Mouse (Mus musculus) E14TG2a.4 (cell line): ENCODE measurements around the gene Tbcb.
"Not testable (repeated sequence)": the region's sequence is repeated elsewhere in the genome, so short reads cannot be mapped to it uniquely, and the experiment has no call there.

Experiments used
- H3K27me3 ChIP-seq: 2 replicates; pipeline ENCODE4 v1.6.1; 2014; ENCODE audit warnings: low read length, control low read depth; ENCODE audit not compliant: insufficient read depth
- H3K36me3 ChIP-seq: 2 replicates; pipeline ENCODE4 v1.6.1; 2014; ENCODE audit warnings: low read length, control low read depth; ENCODE audit not compliant: insufficient read depth
- H3K4me1 ChIP-seq: replicated peaks from 2 replicates; pipeline ENCODE4 v1.6.1; 2014; ENCODE audit warnings: low read depth, low read length, control low read depth
- H3K4me3 ChIP-seq: replicated peaks from 2 replicates; pipeline ENCODE4 v1.5.1; 2014; ENCODE audit warnings: mild to moderate bottlenecking, low read length
- H3K9me3 ChIP-seq: 2 replicates; pipeline ENCODE4 v1.6.1; 2014; ENCODE audit warnings: low read length, control low read depth
- CTCF ChIP-seq: conservative IDR thresholded peaks from 2 replicates; pipeline ENCODE4 v1.5.1; 2014; ENCODE audit warnings: low read length
- NANOG ChIP-seq: IDR thresholded peaks from 2 replicates; pipeline ENCODE4 v1.6.1; 2014; ENCODE audit warnings: borderline replicate concordance, low read length, mixed read lengths
- POU5F1 ChIP-seq: IDR thresholded peaks from 2 replicates; pipeline ENCODE4 v1.6.1; 2014; ENCODE audit warnings: low read length, borderline replicate concordance

The Tbcb gene

GRCm38 (mm10) chr7:30219293-30220007 is 12.6 kb downstream of the Tbcb start:
- Histone ChIP-seq H3K27me3 (no peaks in the 10 kb centered on the region), H3K4me1 (peaks cover 34% of the 10 kb centered on the region), H3K36me3 (peaks cover 14% of the 10 kb centered on the region), H3K4me3 (peak overlapping the region; percentile 75), H3K9me3 (peaks cover 3% of the 10 kb centered on the region)
- TF ChIP-seq CTCF, result no peak
- no peak for TF ChIP-seq POU5F1
- TF ChIP-seq NANOG, result no peak

- peaks cover 5% of the 10 kb centered on the region; the same call in 1 of the 2 replicates for H3K36me3 ChIP-seq
- H3K27me3 ChIP-seq, result no peaks in the 10 kb centered on the region
- TF ChIP-seq POU5F1, result no peak
- no peak for TF ChIP-seq NANOG
- no peak for TF ChIP-seq CTCF
- H3K4me1 ChIP-seq, result peaks cover 28% of the 10 kb centered on the region
- no peak overlapping the region for H3K4me3 ChIP-seq
- peaks cover 25% of the 10 kb centered on the region for H3K9me3 ChIP-seq
These were observed 14.8 kb downstream of the Tbcb start for GRCm38 (mm10) chr7:30217277-30217676.

GRCm38 (mm10) chr7:30216723-30217151 is 15.3 kb downstream of the Tbcb start:
- H3K27me3 ChIP-seq, result no peaks in the 10 kb centered on the region
- H3K4me3 ChIP-seq, result no peak overlapping the region
- peaks cover 5% of the 10 kb centered on the region; the same call in 1 of the 2 replicates for H3K36me3 ChIP-seq
- TF ChIP-seq NANOG, result no peak
- peak; percentile 54 for TF ChIP-seq CTCF
- H3K4me1 ChIP-seq, result peaks cover 28% of the 10 kb centered on the region
- H3K9me3 ChIP-seq, result peaks cover 30% of the 10 kb centered on the region

- H3K9me3 ChIP-seq, result peaks cover 39% of the 10 kb centered on the region
- no peaks in the 10 kb centered on the region for H3K27me3 ChIP-seq
- TF ChIP-seq NANOG, result no peak; the same call in 1 of the 2 replicates
- TF ChIP-seq POU5F1, result no peak
- no peak for TF ChIP-seq CTCF
- H3K4me1 ChIP-seq, result peaks cover 28% of the 10 kb centered on the region
- H3K36me3 ChIP-seq, result peaks cover 5% of the 10 kb centered on the region; the same call in 1 of the 2 replicates
- H3K4me3 ChIP-seq, result no peak overlapping the region
These were observed 16.2 kb downstream of the Tbcb start for GRCm38 (mm10) chr7:30215875-30216274.

- Histone ChIP-seq H3K36me3 (peaks cover 5% of the 10 kb centered on the region; the same call in 1 of the 2 replicates), H3K4me1 (peaks cover 22% of the 10 kb centered on the region), H3K4me3 (no peak overlapping the region), H3K9me3 (peaks cover 40% of the 10 kb centered on the region), H3K27me3 (no peaks in the 10 kb centered on the region)
- TF ChIP-seq NANOG (no peak), POU5F1 (no peak)
These were observed 18.2 kb downstream of the Tbcb start for GRCm38 (mm10) chr7:30213881-30214280.

- Histone ChIP-seq H3K27me3 (no peaks in the 10 kb centered on the region), H3K36me3 (peaks cover 5% of the 10 kb centered on the region; the same call in 1 of the 2 replicates), H3K4me3 (no peak overlapping the region), H3K9me3 (peaks cover 40% of the 10 kb centered on the region), H3K4me1 (peaks cover 12% of the 10 kb centered on the region)
- TF ChIP-seq CTCF (no peak), NANOG (no peak), POU5F1 (no peak)
These were observed 21.0 kb downstream of the Tbcb start for GRCm38 (mm10) chr7:30211025-30211424.

- not testable (repeated sequence) for H3K27me3 ChIP-seq, H3K9me3 ChIP-seq, H3K36me3 ChIP-seq, H3K4me3 ChIP-seq
- H3K4me1 ChIP-seq, result peaks cover 43% of the 10 kb centered on the region
These were observed 25.7 kb downstream of the Tbcb start for GRCm38 (mm10) chr7:30206364-30206763.

- Histone ChIP-seq H3K9me3 (no peaks in the 10 kb centered on the region), H3K4me1 (peaks cover 46% of the 10 kb centered on the region), H3K27me3 (no peaks in the 10 kb centered on the region), H3K4me3 (no peak overlapping the region), H3K36me3 (no peaks in the 10 kb centered on the region)
- TF ChIP-seq CTCF, result peak; percentile 81
- no peak for TF ChIP-seq NANOG
- TF ChIP-seq POU5F1, result no peak
These were observed 26.7 kb downstream of the Tbcb start for GRCm38 (mm10) chr7:30205383-30205782.

GRCm38 (mm10) chr7:30204380-30204779 is 27.7 kb downstream of the Tbcb start:
- H3K36me3 ChIP-seq, result no peaks in the 10 kb centered on the region
- no peaks in the 10 kb centered on the region for H3K9me3 ChIP-seq
- peaks cover 53% of the 10 kb centered on the region for H3K4me1 ChIP-seq
- TF ChIP-seq NANOG, result no peak
- TF ChIP-seq CTCF, result 0 out of 2 replicates have a peak, but pooled peaks have one; percentile 4
- H3K27me3 ChIP-seq, result no peaks in the 10 kb centered on the region
- peak overlapping the region; percentile 0; the same call in 1 of the 2 replicates for H3K4me3 ChIP-seq
